Mouse (Mus musculus): Measurements from ENCODE around the gene Gm13693. TPM values are rescaled to one million over a fixed set of nuclear protein-coding genes. Genes with fewer than 3 reads are reported as not detected.

Gene Gm13693
- polyA plus RNA-seq (2012; ENCODE audit: low replicate concordance), result not detected in 2 replicates

GRCm38 (mm10) chr2:83961203-83961602, at the start of gene Gm13693:
TSS of gene Gm13693 (plus strand) at chr2:83961503.

GRCm38 (mm10) chr2:83940931-83941361, 20.4 kb upstream of the Gm13693 start, which contains the start of gene Zswim2:
TSS of gene Zswim2 (minus strand) at chr2:83941228.

GRCm38 (mm10) chr2:83955393-83955792, 5.9 kb upstream of the Gm13693 start, which contains the start of gene Gm13698:
TSS of gene Gm13698 (plus strand) at chr2:83955693.

GRCm38 (mm10) chr2:83967013-83967412, 5.7 kb downstream of the Gm13693 start, which contains the start of gene Gm13695:
TSS of gene Gm13695 (plus strand) at chr2:83967313.

GRCm38 (mm10) chr2:83972823-83973222, 11.5 kb downstream of the Gm13693 start, which contains the start of gene Gm13696:
TSS of gene Gm13696 (plus strand) at chr2:83973123.

GRCm38 (mm10) chr2:83978633-83979032, 17.3 kb downstream of the Gm13693 start, which contains the start of gene Gm13694:
TSS of gene Gm13694 (plus strand) at chr2:83978933.

GRCm38 (mm10) chr2:83984443-83984842, 23.1 kb downstream of the Gm13693 start, which contains the start of gene Gm13697:
TSS of gene Gm13697 (plus strand) at chr2:83984743.

GRCm38 (mm10) chr2:83990253-83990652, 28.9 kb downstream of the Gm13693 start, which contains the start of gene Gm13691:
TSS of gene Gm13691 (plus strand) at chr2:83990553.

Other genes starting within 250 kb of the Gm13693 start
- gene Itgav, start 237.1 kb upstream of the Gm13693 start, polyA plus RNA-seq (2012; ENCODE audit: low replicate concordance), result 30.9 and 110 TPM in 2 replicates
- 0.10 TPM in 1 of 2 replicates, not detected in the other for gene Fam171b, start 148.9 kb upstream of the Gm13693 start, polyA plus RNA-seq (2012; ENCODE audit: low replicate concordance)
- gene Zswim2, start 20.3 kb upstream of the Gm13693 start, polyA plus RNA-seq (2012; ENCODE audit: low replicate concordance), result not detected in 2 replicates
- gene Gm13698, start 5.8 kb upstream of the Gm13693 start, polyA plus RNA-seq (2012; ENCODE audit: low replicate concordance), result not detected in 2 replicates
- not detected in 2 replicates for gene Gm13695, start 5.8 kb downstream of the Gm13693 start, polyA plus RNA-seq (2012; ENCODE audit: low replicate concordance)
- gene Gm13696, start 11.6 kb downstream of the Gm13693 start, polyA plus RNA-seq (2012; ENCODE audit: low replicate concordance), result not detected in 2 replicates
- not detected in 2 replicates for gene Gm13694, start 17.4 kb downstream of the Gm13693 start, polyA plus RNA-seq (2012; ENCODE audit: low replicate concordance)
- gene Gm13697, start 23.2 kb downstream of the Gm13693 start, polyA plus RNA-seq (2012; ENCODE audit: low replicate concordance), result not detected in 2 replicates
- not detected in 2 replicates for gene Gm13691, start 29.1 kb downstream of the Gm13693 start, polyA plus RNA-seq (2012; ENCODE audit: low replicate concordance)

Measured in hematopoietic multipotent progenitor cell, adult 10-12 weeks (in vitro differentiated cells).